Mouse (Mus musculus) cerebellum, adult 2 months (tissue): Measurements from ENCODE around the gene Ccng2.

ENCODE experiments used
- CTCF ChIP-seq: fragments of 200-500 bp; IDR thresholded peaks from 2 replicates; pipeline ENCODE4 v1.5.1; 2011; ENCODE audit warnings: low read depth, mild to moderate bottlenecking, control low read depth, low read length, moderate library complexity, borderline replicate concordance; ENCODE audit not compliant: insufficient read depth
- POLR2A ChIP-seq: fragments of 200-500 bp; IDR thresholded peaks from 2 replicates; pipeline ENCODE4 v1.6.1; 2011; ENCODE audit warnings: low read length, control low read depth, borderline replicate concordance; ENCODE audit not compliant: insufficient read depth

GRCm38 (mm10) chr5:93265801-93266580, 1.1 kb upstream of the Ccng2 start:
- TF ChIP-seq POLR2A, result no peak
- TF ChIP-seq CTCF, result no peak
